ENCODE assay signal across 21 mouse cellular contexts in genomic region chr10:43162318-43162717, GRCm38 (mm10). TPM values are rescaled to one million over a fixed set of nuclear protein-coding genes. Genes with fewer than 3 reads are reported as not detected.
A peak's percentile ranks its signal among the peaks of the same experiment; 100 is the strongest.
DNase-seq lines count a peak whose midpoint lies in the region; ATAC-seq and TF ChIP-seq lines count a peak whose summit lies in the region.
"Had no signal": no experiment of that assay in that cellular context is flagged by ENCODE, and none has a peak within 500 bp of the region (broad histone marks: within the 10 kb centered on the region; RNA-seq: fewer than 3 reads in every experiment).

No protein-coding gene starts in this region.

- TF ChIP-seq CTCF in thymus, adult 2 months (IDR thresholded peaks at IDR 0.05; ENCODE audit: borderline replicate concordance, control insufficient read depth, extremely low read depth, insufficient read depth, low read length, poor library complexity): no peak

- H3K9ac ChIP-seq in midbrain, embryonic 12.5 days (replicated peaks): no peak overlapping the region
- no peak overlapping the region for H3K9ac ChIP-seq in midbrain, embryonic 11.5 days (ENCODE audit: low read length)
- no peak overlapping the region for H3K9ac ChIP-seq in midbrain, embryonic 15.5 days
- H3K9ac ChIP-seq: heart, embryonic 15.5 days had no signal

- no peaks in the 10 kb centered on the region; the same call in 1 of the 2 replicates for H3K4me1 ChIP-seq in midbrain, embryonic 12.5 days
- no peaks in the 10 kb centered on the region for H3K4me1 ChIP-seq in midbrain, embryonic 11.5 days (ENCODE audit: control insufficient read depth, insufficient read depth, low read length)
- H3K4me1 ChIP-seq in midbrain, embryonic 15.5 days: peaks cover 15% of the 10 kb centered on the region
- H3K4me1 ChIP-seq in thymus, adult 2 months (replicated peaks; ENCODE audit: control insufficient read depth, insufficient read depth, low read length): no peaks in the 10 kb centered on the region
- H3K4me1 ChIP-seq: embryonic facial prominence, embryonic 10.5 days had no signal

- peaks cover 5% of the 10 kb centered on the region; the same call in 1 of the 2 replicates for H3K36me3 ChIP-seq in midbrain, embryonic 12.5 days
- no peaks in the 10 kb centered on the region for H3K36me3 ChIP-seq in midbrain, embryonic 11.5 days (ENCODE audit: control insufficient read depth, insufficient read depth, low read length)
- no peaks in the 10 kb centered on the region for H3K36me3 ChIP-seq in midbrain, embryonic 15.5 days (replicated peaks)
- H3K36me3 ChIP-seq in thymus, adult 2 months (ENCODE audit: control insufficient read depth, insufficient read depth, low read length): no peaks in the 10 kb centered on the region
- H3K36me3 ChIP-seq: heart, embryonic 15.5 days had no signal

- H3K4me2 ChIP-seq in midbrain, embryonic 12.5 days (replicated peaks): no peak overlapping the region
- H3K4me2 ChIP-seq in midbrain, embryonic 11.5 days: no peak overlapping the region
- peak overlapping the region; percentile 9 for H3K4me2 ChIP-seq in midbrain, embryonic 15.5 days
- H3K4me2 ChIP-seq: heart, embryonic 15.5 days had no signal

- no peak for TF ChIP-seq POLR2A in thymus, adult 2 months (IDR thresholded peaks at IDR 0.05; ENCODE audit: control insufficient read depth, extremely low read depth, insufficient read depth, low read length, poor library complexity)

- 0 out of 2 replicates have a peak, but pooled peaks cover 2% of the 10 kb centered on the region for H3K9me3 ChIP-seq in midbrain, embryonic 12.5 days
- H3K9me3 ChIP-seq in midbrain, embryonic 11.5 days (ENCODE audit: control insufficient read depth, low read length): peaks cover 3% of the 10 kb centered on the region; the same call in 1 of the 2 replicates
- no peaks in the 10 kb centered on the region for H3K9me3 ChIP-seq in midbrain, embryonic 15.5 days

- peak overlapping the region; percentile 67 for H3K27ac ChIP-seq in midbrain, embryonic 12.5 days (replicated peaks)
- no peak overlapping the region for H3K27ac ChIP-seq in midbrain, embryonic 11.5 days (ENCODE audit: low read depth, low read length)
- H3K27ac ChIP-seq in midbrain, embryonic 15.5 days: peak overlapping the region; percentile 51; the same call in 1 of the 2 replicates
- no peak overlapping the region for H3K27ac ChIP-seq in thymus, adult 2 months (ENCODE audit: control insufficient read depth, insufficient read depth, low read length)
- H3K27ac ChIP-seq: embryonic facial prominence, embryonic 10.5 days; heart, embryonic 15.5 days; macrophage had no signal

- peak; percentile 4; the same call in 1 of the 2 replicates for ATAC-seq in midbrain, embryonic 12.5 days (ENCODE audit: low FRiP score, low read depth)
- ATAC-seq in midbrain, embryonic 11.5 days (ENCODE audit: low FRiP score): no peak
- ATAC-seq in midbrain, embryonic 15.5 days (replicated peaks): peak; percentile 70
- ATAC-seq: inflammation-experienced regulatory T-cells, adult 6 months had no signal

- no peak overlapping the region; the same call in 1 of the 2 replicates for H3K4me3 ChIP-seq in midbrain, embryonic 12.5 days
- no peak overlapping the region for H3K4me3 ChIP-seq in midbrain, embryonic 11.5 days (ENCODE audit: low read depth, low read length)
- no peak overlapping the region for H3K4me3 ChIP-seq in midbrain, embryonic 15.5 days
- H3K4me3 ChIP-seq in thymus, adult 2 months (ENCODE audit: control insufficient read depth, insufficient read depth, low read length): no peak overlapping the region
- H3K4me3 ChIP-seq: embryonic facial prominence, embryonic 10.5 days; erythroblast, embryonic 14.5 days; heart, embryonic 15.5 days had no signal

- H3K27me3 ChIP-seq in midbrain, embryonic 12.5 days: no peaks in the 10 kb centered on the region
- H3K27me3 ChIP-seq in midbrain, embryonic 11.5 days (ENCODE audit: control insufficient read depth, insufficient read depth, low read length): no peaks in the 10 kb centered on the region
- no peaks in the 10 kb centered on the region for H3K27me3 ChIP-seq in midbrain, embryonic 15.5 days (replicated peaks)
- no peaks in the 10 kb centered on the region for H3K27me3 ChIP-seq in thymus, adult 2 months (ENCODE audit: control insufficient read depth, insufficient read depth, low read length)
- H3K27me3 ChIP-seq: heart, embryonic 15.5 days had no signal

- DNase-seq in embryo, embryonic 10 days (ENCODE audit: low spot score): peak; percentile 55
- DNase-seq in embryo, embryonic 9.5 days (ENCODE audit: extremely low spot score): no peak
- no peak for DNase-seq in midbrain, embryonic 11.5 days (ENCODE audit: low spot score, missing footprints)
- no peak for DNase-seq in thymus, adult 2 months
- DNase-seq in gastrocnemius, postnatal 25 days: no peak
- DNase-seq in lung, postnatal 36 days: no peak
- DNase-seq: adrenal gland, postnatal 10 days; cerebellum, adult 9-10 months; kidney, adult 9 months; layer of hippocampus, adult 9-11 months; right cerebral cortex, postnatal 4 days; thymus, adult 18-20 months had no signal

- WGBS in midbrain, embryonic 12.5 days: 66% methylated on average over 12 of the region's 12 CpGs
- WGBS in midbrain, embryonic 11.5 days: 82% methylated on average over 12 of the region's 12 CpGs
- 38% methylated on average over 12 of the region's 12 CpGs for WGBS in midbrain, embryonic 15.5 days
- 93% methylated on average over 12 of the region's 12 CpGs for WGBS in thymus, adult 2 months

RNA-seq across cellular contexts. Expression of gene Sobp, which starts 12.0 kb away (rescaled TPM):
- polyA plus RNA-seq in midbrain, embryonic 12.5 days (2016; fragmentation: Nextera tagmentation; extraction: Ambion mirVana): 9.2 and 11.9 TPM in 2 replicates
- 5.7 and 5.8 TPM in 2 replicates for polyA plus RNA-seq in midbrain, embryonic 11.5 days (2014; fragmentation: Nextera tagmentation; extraction: Ambion mirVana)
- polyA plus RNA-seq in midbrain, embryonic 15.5 days (2015; fragmentation: Nextera tagmentation; extraction: Ambion mirVana): 15.9 and 17.3 TPM in 2 replicates
- polyA plus RNA-seq in thymus, adult 2 months (2012; rRNA removed): 0.40 and 0.45 TPM in 2 replicates
- 10 to 100 TPM; 22.7 to 24.3 TPM for total RNA-seq in gastrocnemius, postnatal 25 days (2021)
- total RNA-seq: granulocyte monocyte progenitor cell, adult 5-6 weeks had no signal
- polyA plus RNA-seq: erythroblast, embryonic 14.5 days; inflammation-experienced regulatory T-cells, adult 6 months; macrophage had no signal

RNA-seq across cellular contexts. Expression of gene 9030612E09Rik, which starts 12.2 kb away (rescaled TPM):
- 1.9 and 2.2 TPM in 2 replicates for polyA plus RNA-seq in midbrain, embryonic 12.5 days (2016; fragmentation: Nextera tagmentation; extraction: Ambion mirVana)
- polyA plus RNA-seq in midbrain, embryonic 11.5 days (2014; fragmentation: Nextera tagmentation; extraction: Ambion mirVana): 0.92 and 1.5 TPM in 2 replicates
- polyA plus RNA-seq in midbrain, embryonic 15.5 days (2015; fragmentation: Nextera tagmentation; extraction: Ambion mirVana): 2.8 and 3.5 TPM in 2 replicates
- polyA plus RNA-seq in thymus, adult 2 months (2012; rRNA removed): 0.20 and 0.31 TPM in 2 replicates
- total RNA-seq in gastrocnemius, postnatal 25 days (2021): 1 to 10 TPM; 1.9 to 2.6 TPM
- total RNA-seq: granulocyte monocyte progenitor cell, adult 5-6 weeks had no signal
- polyA plus RNA-seq: erythroblast, embryonic 14.5 days; inflammation-experienced regulatory T-cells, adult 6 months; liver, embryonic 16.5 days; macrophage had no signal

RNA-seq across cellular contexts. Expression of gene Pdss2, which starts 59.0 kb away (rescaled TPM):
- 15.9 and 17.3 TPM in 2 replicates for polyA plus RNA-seq in midbrain, embryonic 12.5 days (2016; fragmentation: Nextera tagmentation; extraction: Ambion mirVana)
- 14.7 and 16.6 TPM in 2 replicates for polyA plus RNA-seq in midbrain, embryonic 11.5 days (2014; fragmentation: Nextera tagmentation; extraction: Ambion mirVana)
- 17.4 and 17.6 TPM in 2 replicates for polyA plus RNA-seq in midbrain, embryonic 15.5 days (2015; fragmentation: Nextera tagmentation; extraction: Ambion mirVana)
- 10.5 and 11.5 TPM in 2 replicates for polyA plus RNA-seq in thymus, adult 2 months (2012; rRNA removed)
- 10 to 100 TPM; 17.8 to 20.1 TPM for total RNA-seq in gastrocnemius, postnatal 25 days (2021)

Comparison
In these comparisons a context has a peak if more than half of its experiments do, and no peak if none do; other contexts are left out.
1. H3K27ac ChIP-seq: peak in midbrain, embryonic 12.5 days (single experiment) and midbrain, embryonic 15.5 days (single experiment); none in midbrain, embryonic 11.5 days (single experiment) and thymus, adult 2 months (single experiment).